13 mouse cellular contexts compared by ENCODE assay signal in genomic region chr19:25203077-25203476, GRCm38 (mm10). TPM values are rescaled to one million over a fixed set of nuclear protein-coding genes. Genes with fewer than 3 reads are reported as not detected.
"Had no signal": no experiment of that assay in that cellular context is flagged by ENCODE, and none has a peak within 500 bp of the region (broad histone marks: within the 10 kb centered on the region; RNA-seq: fewer than 3 reads in every experiment).

No protein-coding gene starts in this region.

- H3K9ac ChIP-seq: limb, embryonic 13.5 days; liver, embryonic 14.5 days; neural tube, embryonic 15.5 days had no signal

- DNase-seq: left cerebral cortex, postnatal 4 days; lung, adult 18-20 months; lung, postnatal 36 days; midbrain, embryonic 14.5 days; right cerebral cortex, adult 18-20 months; right cerebral cortex, postnatal 25 days; thymus, postnatal 36 days had no signal

- H3K27me3 ChIP-seq: limb, embryonic 13.5 days had no signal

- H3K9me3 ChIP-seq: limb, embryonic 13.5 days; midbrain, embryonic 10.5 days; neural tube, embryonic 15.5 days had no signal

- H3K4me3 ChIP-seq: limb, embryonic 13.5 days; midbrain, embryonic 10.5 days; myocyte; neural tube, embryonic 15.5 days had no signal

- H3K27ac ChIP-seq: limb, embryonic 13.5 days; liver, embryonic 14.5 days; midbrain, embryonic 10.5 days; neural tube, embryonic 15.5 days had no signal

- H3K36me3 ChIP-seq: limb, embryonic 13.5 days; midbrain, embryonic 10.5 days; neural tube, embryonic 15.5 days had no signal

- H3K4me2 ChIP-seq: limb, embryonic 13.5 days; neural tube, embryonic 15.5 days had no signal

- ATAC-seq: inflammation-experienced regulatory T-cells, adult 6 months had no signal

RNA-seq across cellular contexts. Expression of gene Kank1, which starts 33.7 kb away (rescaled TPM):
- polyA plus RNA-seq: inflammation-experienced regulatory T-cells, adult 6 months had no signal
